18 mouse cellular contexts compared by ENCODE assay signal in genomic region chr13:59899521-59899920, GRCm38 (mm10).
"Had no signal": no experiment of that assay in that cellular context is flagged by ENCODE, and none has a peak within 500 bp of the region (broad histone marks: within the 10 kb centered on the region; RNA-seq: fewer than 3 reads in every experiment).

No protein-coding gene starts in this region.

- ATAC-seq: liver, postnatal 0 days; midbrain, embryonic 15.5 days had no signal

- H3K36me3 ChIP-seq: liver, embryonic 13.5 days; liver, embryonic 15.5 days; midbrain, embryonic 12.5 days; midbrain, embryonic 15.5 days; neural tube, embryonic 13.5 days; neural tube, embryonic 15.5 days had no signal

- H3K9ac ChIP-seq: liver, embryonic 13.5 days; liver, embryonic 15.5 days; liver, postnatal 0 days; lung, embryonic 14.5 days; midbrain, embryonic 12.5 days; midbrain, embryonic 15.5 days; neural tube, embryonic 13.5 days; neural tube, embryonic 15.5 days had no signal

- H3K4me1 ChIP-seq: midbrain, embryonic 15.5 days; neural tube, embryonic 13.5 days; neural tube, embryonic 15.5 days had no signal

- H3K9me3 ChIP-seq: liver, embryonic 13.5 days; liver, embryonic 15.5 days; midbrain, embryonic 12.5 days; midbrain, embryonic 15.5 days; neural tube, embryonic 13.5 days; neural tube, embryonic 15.5 days had no signal

- H3K4me2 ChIP-seq: liver, embryonic 13.5 days; liver, embryonic 15.5 days; lung, embryonic 14.5 days; midbrain, embryonic 12.5 days; midbrain, embryonic 15.5 days; neural tube, embryonic 13.5 days; neural tube, embryonic 15.5 days had no signal

- H3K4me3 ChIP-seq: liver, embryonic 13.5 days; liver, embryonic 15.5 days; midbrain, embryonic 12.5 days; midbrain, embryonic 15.5 days; myocyte; neural tube, embryonic 13.5 days; neural tube, embryonic 15.5 days had no signal

- DNase-seq: liver, embryonic 13.5 days; liver, postnatal 0 days; lung, embryonic 14.5 days; lung, postnatal 10 days; lung, postnatal 4 days; right cerebral cortex, adult 18-20 months; right cerebral cortex, postnatal 25 days; right cerebral cortex, postnatal 4 days; spleen, adult 18-20 months; thymus, adult 18-20 months; thymus, postnatal 14 days; thymus, postnatal 36 days had no signal

- H3K27me3 ChIP-seq: liver, embryonic 13.5 days; liver, embryonic 15.5 days; midbrain, embryonic 15.5 days; neural tube, embryonic 13.5 days; neural tube, embryonic 15.5 days had no signal

- H3K27ac ChIP-seq: liver, embryonic 13.5 days; liver, embryonic 15.5 days; midbrain, embryonic 12.5 days; midbrain, embryonic 15.5 days; neural tube, embryonic 13.5 days; neural tube, embryonic 15.5 days had no signal
